Mouse (Mus musculus): ENCODE measurements around the gene Klra5. TPM values are rescaled to one million over a fixed set of nuclear protein-coding genes. Genes with fewer than 3 reads are reported as not detected.

Klra5 gene
- not detected in 2 replicates for polyA plus RNA-seq (2012; rRNA removed; ENCODE audit: low replicate concordance)

GRCm38 (mm10) chr6:129917476-129917946 is at the start of gene Klra5:
Klra5 (minus strand) TSS chr6:129917650.

DNA sequence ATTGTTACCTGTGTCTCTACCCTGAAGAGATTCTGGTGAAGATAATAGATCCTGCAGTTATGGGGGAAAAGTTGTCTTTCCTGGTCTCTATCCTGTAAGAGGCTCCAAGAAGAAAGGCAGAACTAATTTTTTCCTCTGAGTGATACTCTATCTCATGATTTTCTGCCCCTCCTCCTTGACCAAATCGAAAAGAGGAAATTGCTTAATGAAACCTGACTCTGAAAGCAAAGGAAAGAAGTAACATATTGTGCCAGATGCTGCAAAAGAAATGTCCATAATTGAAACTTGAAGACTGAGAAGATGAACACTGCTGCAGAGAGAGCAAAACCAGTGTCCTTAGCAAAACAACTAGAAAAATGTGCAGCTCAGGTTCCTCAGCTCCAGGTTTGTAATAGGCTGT is 40.9 kb downstream of the Klra5 start, which contains the start of gene Klra17:
Gene Klra17 (minus strand): TSS at position 124 of the 400 bp plus-strand sequence.

GRCm38 (mm10) chr6:129862349-129862748 is 55.1 kb downstream of the Klra5 start, which contains the start of gene Gm17631:
Gm17631 (plus strand) TSS chr6:129862649.

Other genes with a start within 250 kb of the Klra5 start
- 0.15 and 0.69 TPM in 2 replicates for gene Klrc1, start 238.7 kb downstream of the Klra5 start, polyA plus RNA-seq (2012; rRNA removed; ENCODE audit: low replicate concordance)
- gene Klri1, start 200.5 kb downstream of the Klra5 start, polyA plus RNA-seq (2012; rRNA removed; ENCODE audit: low replicate concordance): 0.31 TPM in 1 of 2 replicates, not detected in the other
- 0.11 and 0.15 TPM in 2 replicates for gene Klri2, start 177.2 kb downstream of the Klra5 start, polyA plus RNA-seq (2012; rRNA removed; ENCODE audit: low replicate concordance)
- not detected in 2 replicates for gene Gm156, start 133.4 kb downstream of the Klra5 start, polyA plus RNA-seq (2012; rRNA removed; ENCODE audit: low replicate concordance)
- gene Gm17631, start 55.0 kb downstream of the Klra5 start, polyA plus RNA-seq (2012; rRNA removed; ENCODE audit: low replicate concordance): not detected in 2 replicates
- gene Klra17, start 41.0 kb downstream of the Klra5 start, polyA plus RNA-seq (2012; rRNA removed; ENCODE audit: low replicate concordance): 0.30 TPM in 1 of 2 replicates, not detected in the other
- gene Klra6, start 109.3 kb upstream of the Klra5 start, polyA plus RNA-seq (2012; rRNA removed; ENCODE audit: low replicate concordance): not detected in 2 replicates
- 0.41 TPM in 1 of 2 replicates, not detected in the other for gene Klra4, start 149.6 kb upstream of the Klra5 start, polyA plus RNA-seq (2012; rRNA removed; ENCODE audit: low replicate concordance)
- gene Klra8, start 212.2 kb upstream of the Klra5 start, polyA plus RNA-seq (2012; rRNA removed; ENCODE audit: low replicate concordance): 0.26 and 0.40 TPM in 2 replicates